Mouse (Mus musculus) cerebellum, postnatal 4 days (tissue): ENCODE data around the gene Eps8.

Source experiments
- DNase-seq, 2 experiments: peaks; one replicate each; pipeline ENCODE4 v3.0.0; 2022; ENCODE audit warnings: low spot score in 2 of 2, mixed read lengths in 1 of 2

Eps8 gene

DNA sequence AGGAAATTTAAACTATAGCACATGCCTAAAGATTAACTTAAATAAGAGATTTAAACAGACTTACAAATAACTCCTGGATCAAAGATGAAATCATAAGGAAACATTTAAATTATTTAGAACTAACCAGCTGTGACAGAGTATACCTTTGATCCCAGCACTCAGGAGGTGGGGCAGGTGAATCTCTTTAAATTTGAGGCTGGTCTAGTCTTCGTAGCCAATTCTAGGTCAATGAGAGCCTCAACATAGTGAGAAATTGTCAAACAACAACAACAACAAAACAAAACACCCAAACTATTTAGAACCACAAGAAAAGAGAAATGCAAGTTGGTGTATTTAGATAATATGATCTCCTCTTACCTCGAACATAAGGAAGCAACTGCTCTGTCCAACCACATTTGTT is at the start of gene Eps8:
Eps8 (minus strand) TSS at position 101 of the 400 bp plus-strand sequence.
- no peak for DNase-seq

- no peak for DNase-seq
Measured at GRCm38 (mm10) chr6:137703431-137703830, 48.8 kb upstream of the Eps8 start.

GRCm38 (mm10) chr6:137702918-137703317 is 48.2 kb upstream of the Eps8 start:
- DNase-seq = no peak

DNA sequence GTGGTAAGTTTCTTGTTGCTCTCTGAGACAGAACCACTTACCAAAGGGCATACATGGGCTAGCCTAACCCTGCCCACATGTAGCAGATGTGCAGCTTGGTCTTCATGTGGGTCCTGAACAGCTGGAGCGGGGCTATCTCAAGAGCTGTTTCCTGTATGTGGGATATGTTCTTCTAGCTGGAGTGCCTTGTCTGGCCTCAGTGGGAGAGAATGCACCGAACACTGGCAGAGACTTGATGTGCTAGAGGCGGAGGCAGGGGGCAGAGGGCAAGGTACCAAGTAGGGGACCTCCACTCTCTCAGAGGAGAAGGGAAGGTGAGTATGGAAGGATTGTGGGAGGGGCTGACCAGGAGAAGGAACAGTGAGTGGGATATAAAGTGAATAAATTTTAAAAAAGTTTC is 47.5 kb upstream of the Eps8 start:
- no peak for DNase-seq

- DNase-seq = no peak
Measured at GRCm38 (mm10) chr6:137699434-137699833, 44.8 kb upstream of the Eps8 start.

DNA sequence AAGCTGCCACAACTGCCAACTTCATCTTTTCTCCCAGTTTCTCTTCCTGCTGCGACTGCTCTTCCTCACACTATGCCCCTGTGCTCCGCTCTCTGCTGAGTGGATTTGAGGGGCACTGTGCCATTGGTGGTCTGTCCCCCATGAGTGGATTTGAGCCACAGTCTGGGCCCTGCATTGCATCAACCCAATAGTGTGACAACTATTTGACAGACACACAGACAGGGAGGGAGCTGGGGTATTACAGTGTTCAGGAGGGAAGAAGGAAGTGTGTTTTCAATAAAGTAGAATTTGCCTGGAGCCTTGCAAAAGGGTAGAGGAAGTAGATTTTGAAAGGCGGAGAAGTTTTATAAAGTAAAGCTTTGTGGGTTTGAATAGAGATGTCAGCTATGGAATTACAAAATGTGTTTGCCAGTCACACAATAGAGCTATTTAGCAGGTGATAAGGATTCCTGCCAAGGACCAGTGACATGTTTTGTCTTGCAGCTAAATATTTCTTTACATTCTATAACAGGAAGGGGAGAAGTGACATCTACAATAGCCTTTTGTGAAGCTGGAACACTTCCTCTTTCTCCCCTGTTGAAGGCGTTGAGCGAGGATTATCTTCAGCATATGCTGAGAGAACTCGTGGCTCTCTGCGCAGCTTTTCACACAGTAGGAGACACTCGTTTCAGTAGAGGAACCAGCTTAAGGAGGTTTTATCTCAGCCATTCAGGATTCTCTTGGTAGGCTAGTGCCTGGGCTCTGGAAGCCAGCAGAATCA is 41.9 kb upstream of the Eps8 start:
- no peak for DNase-seq

DNA sequence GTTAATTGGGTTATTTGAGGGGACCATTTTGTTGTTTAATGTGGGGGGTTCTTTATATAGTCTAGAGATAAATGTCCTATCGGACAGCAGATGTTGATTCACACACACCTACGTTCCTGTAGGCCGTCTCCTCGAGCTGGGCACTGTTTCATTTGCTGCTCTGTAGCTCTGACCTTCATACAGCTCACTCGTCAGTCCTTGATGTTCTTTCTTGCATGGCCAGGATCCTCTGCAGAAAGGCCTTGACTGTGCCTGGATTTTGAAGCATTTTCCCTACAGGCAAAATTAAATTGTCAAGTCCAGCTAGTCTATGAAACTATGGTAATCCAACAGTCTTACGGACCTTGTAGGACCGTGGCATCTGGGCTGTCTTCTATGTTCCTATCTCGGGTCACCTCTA is 40.4 kb upstream of the Eps8 start:
- no peak for DNase-seq

DNA sequence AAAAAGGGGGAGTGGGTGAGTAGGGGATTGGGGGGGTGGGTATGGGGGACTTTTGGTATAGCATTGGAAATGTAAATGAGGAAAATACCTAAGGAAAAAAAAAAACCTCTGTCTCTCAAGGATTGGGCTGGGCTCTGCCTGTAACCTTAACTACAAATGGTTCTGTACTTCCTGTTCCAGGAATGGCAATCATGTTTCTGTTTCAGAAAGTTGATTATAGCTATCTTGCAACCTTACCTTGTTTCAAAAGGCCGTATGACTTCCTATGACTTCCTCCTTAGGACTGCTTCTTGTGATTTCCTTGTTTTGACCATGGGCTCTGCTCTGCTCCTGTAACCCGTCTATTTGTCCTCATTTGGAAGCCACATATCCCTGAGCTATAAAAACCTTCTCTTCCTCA is 39.6 kb upstream of the Eps8 start:
- no peak for DNase-seq

DNA sequence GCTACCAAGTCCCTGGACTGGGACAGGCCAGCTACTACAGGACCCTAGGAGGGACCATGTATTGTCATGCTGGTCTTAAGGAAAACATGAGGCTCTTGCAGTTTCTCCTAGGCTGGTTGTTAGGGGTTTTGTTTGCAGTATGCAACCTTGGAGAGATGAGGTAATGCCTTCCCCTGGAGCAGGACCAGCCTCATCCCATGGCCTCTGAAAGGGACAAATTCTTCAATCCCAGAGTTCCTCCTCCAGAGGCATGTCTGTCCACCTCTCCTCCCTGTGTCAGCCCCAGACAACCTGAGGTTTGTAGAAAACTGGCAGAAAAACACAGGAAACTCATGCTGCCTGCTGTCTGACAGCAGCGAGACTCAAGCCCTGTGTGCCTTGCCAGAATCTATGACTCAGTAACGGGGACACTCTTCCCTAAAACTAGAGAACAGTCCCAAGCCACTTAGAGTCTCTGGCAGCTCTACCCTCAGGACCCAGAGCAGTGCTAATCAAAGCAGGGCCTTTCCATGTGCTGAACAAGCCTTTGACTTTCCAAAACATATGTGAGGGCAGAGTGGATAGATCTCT is 36.0 kb upstream of the Eps8 start:
- DNase-seq = no peak

DNA sequence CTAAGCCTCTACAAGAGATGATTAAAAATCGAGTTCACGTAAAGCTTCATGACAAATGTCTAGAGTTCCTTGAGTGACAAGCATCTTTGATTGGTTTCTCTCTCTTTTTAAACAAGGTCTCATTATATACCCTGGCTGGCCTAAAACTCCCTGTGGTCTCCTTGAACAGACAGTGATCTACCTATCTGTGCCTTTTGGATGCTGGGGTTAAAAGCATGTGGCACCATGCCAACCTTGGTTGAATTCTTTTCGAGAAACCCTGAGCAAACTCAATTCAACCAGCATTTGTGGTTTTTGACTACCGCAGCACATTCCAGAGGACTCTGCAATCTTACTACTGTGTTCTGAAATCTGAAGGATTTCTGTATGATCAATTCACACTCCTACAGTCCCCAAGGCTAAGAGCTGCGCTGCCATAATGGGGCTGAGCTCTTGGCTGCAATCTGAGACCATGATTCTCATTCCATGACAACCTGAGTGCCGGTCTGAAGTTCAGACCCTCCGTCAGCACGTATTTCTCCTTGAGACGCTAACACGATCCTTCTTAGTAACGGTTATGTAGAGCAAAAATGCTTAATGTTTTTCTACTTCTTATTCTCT is 33.9 kb upstream of the Eps8 start:
- DNase-seq = no peak

- no peak for DNase-seq
Measured at GRCm38 (mm10) chr6:137688079-137688478, 33.4 kb upstream of the Eps8 start.

DNA sequence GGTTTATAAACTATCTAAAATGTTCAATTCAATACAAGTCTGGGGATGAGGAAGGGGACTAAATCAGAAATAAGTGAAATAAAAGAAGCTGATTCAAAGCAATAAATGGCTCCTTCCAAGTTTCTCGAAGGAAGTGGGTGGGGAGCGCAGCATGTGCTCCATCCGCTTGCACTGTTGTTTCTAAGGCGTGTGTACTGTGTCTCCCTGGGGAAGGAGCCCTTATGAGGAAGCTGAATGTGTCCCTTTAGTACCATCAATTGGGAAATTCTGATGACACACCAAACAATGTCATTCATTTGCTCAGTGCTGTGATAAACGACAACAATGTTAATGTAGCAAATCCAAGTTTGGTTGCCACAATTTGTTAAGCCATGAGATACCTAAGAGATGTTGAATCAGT is 33.0 kb upstream of the Eps8 start:
- no peak for DNase-seq

DNA sequence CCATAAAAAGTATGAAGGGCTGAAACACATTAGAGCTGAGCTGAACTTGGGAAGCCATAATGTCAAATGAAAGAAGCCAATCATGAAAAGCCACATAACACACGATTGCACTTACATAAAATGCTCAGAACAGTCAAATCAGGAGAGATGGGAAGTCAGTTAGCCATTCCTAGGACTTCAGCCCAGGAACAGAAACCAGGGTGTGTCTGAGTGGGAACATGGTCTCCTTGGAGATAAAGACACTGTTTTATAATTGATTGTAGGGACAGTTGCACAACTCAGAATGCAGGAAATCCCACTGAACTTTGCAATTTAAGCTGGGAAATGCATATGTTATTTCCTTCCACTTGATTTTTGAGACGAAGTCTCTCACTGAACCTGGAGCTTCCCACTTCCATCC is 28.0 kb upstream of the Eps8 start:
- DNase-seq = no peak

DNA sequence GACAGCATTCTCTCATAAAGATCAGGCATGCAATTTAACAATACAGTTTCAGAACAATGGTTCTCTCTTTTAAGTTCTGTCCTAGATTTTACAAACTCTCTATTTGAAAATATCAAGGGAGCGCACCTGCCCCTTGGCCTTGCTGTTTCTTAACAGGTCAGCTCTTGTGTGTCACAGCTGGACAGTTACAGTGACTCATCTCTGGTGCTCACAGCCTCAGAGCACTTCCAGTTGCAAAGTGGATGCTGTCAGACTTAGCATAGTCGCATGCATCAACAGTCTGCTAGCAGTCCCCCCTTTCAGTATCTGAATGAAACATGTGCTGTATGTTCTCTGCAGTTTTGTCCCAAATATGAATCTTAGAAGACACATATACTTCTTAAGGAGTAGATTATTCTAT is 26.3 kb upstream of the Eps8 start:
- no peak for DNase-seq

DNA sequence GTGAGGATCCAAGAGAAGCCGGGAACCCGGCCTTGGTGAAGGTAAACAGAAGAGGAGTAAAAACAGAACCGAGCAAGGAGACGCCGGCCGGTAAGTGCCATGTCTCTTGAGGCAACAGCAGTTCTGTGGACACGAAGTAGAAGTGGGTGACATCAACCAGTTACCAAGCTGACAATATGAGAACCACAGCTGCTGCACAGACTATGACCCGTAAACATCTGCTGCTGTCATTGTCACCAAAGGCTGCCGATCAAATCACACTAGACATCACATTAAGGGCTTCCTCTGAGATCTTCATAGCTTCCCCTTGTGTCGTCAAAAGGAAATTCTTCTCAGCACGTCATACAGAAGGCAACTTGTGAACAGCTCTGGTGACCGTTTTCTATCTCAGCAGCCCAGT is 21.9 kb upstream of the Eps8 start:
- no peak for DNase-seq

GRCm38 (mm10) chr6:137675556-137675955 is 20.9 kb upstream of the Eps8 start:
- DNase-seq = no peak

DNA sequence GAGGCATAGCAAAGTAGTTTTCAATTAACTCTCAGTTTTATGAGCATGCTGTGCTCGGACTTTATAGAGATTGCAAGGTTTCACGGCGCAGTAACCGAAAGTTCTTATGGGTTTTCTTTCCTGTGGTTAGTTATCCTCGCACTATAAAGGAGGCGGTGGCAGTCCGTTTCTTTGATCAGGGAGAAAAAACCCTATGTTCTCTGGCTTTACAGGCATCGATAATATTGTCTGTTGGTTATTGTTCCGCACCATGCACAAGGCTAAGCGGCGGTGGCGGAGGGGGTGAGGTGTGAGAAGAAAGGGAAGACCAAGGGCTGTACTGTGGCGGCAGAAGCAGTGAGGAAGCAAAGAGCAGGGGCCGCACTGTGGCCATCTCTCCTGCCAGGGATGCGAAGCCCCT is 18.6 kb upstream of the Eps8 start:
- DNase-seq = no peak

DNA sequence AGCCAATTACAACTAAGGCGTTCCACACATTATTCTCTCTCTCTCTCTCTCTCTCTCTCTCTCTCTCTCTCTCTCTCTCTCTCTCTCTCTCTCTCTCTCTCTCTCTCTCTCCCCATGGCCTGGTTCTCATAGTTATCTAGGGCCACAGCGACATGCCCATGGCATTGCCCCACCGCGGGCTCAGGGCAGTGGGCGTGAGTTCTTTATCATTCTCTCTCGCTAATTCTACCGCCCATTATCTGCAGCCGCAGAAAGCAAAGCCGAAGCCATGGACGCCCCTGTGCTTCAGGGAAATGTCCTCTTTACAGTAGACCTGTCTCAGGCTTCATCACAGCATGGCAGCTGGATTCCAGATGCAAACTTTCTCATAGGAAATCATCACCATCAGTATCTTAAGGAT is 16.9 kb upstream of the Eps8 start:
- DNase-seq = no peak

GRCm38 (mm10) chr6:137670820-137671219 is 16.1 kb upstream of the Eps8 start:
- no peak for DNase-seq

GRCm38 (mm10) chr6:137669876-137670275 is 15.2 kb upstream of the Eps8 start:
- DNase-seq = no peak

GRCm38 (mm10) chr6:137669433-137669832 is 14.8 kb upstream of the Eps8 start:
- no peak for DNase-seq

- DNase-seq = no peak
Measured at GRCm38 (mm10) chr6:137668331-137668730, 13.7 kb upstream of the Eps8 start.

DNA sequence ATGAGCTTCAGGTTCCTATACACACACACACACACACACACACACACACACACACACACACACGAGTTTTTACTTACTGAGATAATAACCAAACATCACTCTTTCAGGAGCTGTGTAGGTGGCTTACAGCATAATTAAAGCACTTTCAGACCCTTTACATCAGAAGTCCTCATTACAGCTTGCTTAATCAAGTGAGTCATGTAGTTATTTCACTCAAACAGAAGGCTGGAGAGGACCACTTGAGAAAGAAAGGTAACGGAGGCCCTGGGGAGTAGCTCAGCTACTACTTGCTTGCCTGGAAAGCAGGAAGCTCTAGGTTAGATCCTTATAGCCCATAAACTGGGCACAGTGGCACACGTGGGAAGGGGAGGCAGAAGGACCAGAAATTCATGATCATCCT is 13.0 kb upstream of the Eps8 start:
- no peak for DNase-seq
